Mouse (Mus musculus): ENCODE data around the gene Map3k4. TPM values are rescaled to one million over a fixed set of nuclear protein-coding genes. Genes with fewer than 3 reads are reported as not detected.
A peak's percentile ranks its signal among the peaks of the same experiment; 100 is the strongest.
"Not testable (repeated sequence)": the region's sequence is repeated elsewhere in the genome, so short reads cannot be mapped to it uniquely, and the experiment has no call there.

Map3k4 gene
- polyA plus RNA-seq, 1 experiment from 2014 or later: 39.2 TPM

- WGBS: 68% methylated on average over 6 of the region's 6 CpGs
- H3K9ac ChIP-seq (ENCODE audit: low read length): no peak overlapping the region
- H3K27ac ChIP-seq (replicated peaks in 1 of 2; ENCODE audit: control insufficient read depth in 1 of 2, insufficient read depth in 1 of 2, low read depth in 2 of 2, low read length in 2 of 2): 0 out of 4 replicates have a peak overlapping the region, but pooled peaks of 1 of the 2 experiments have one; percentile 7
- H3K9me3 ChIP-seq (ENCODE audit: control insufficient read depth, low read length): no peaks in the 10 kb centered on the region
- H3K4me1 ChIP-seq (ENCODE audit: control insufficient read depth in 2 of 2, insufficient read depth in 2 of 2, low read length in 2 of 2): peaks cover 4 to 26% of the 10 kb centered on the region in 2 experiments; a peak in 3 of 4 replicates
- H3K36me3 ChIP-seq (ENCODE audit: control insufficient read depth, insufficient read depth, low read length): no peaks in the 10 kb centered on the region
- H3K27me3 ChIP-seq (ENCODE audit: control insufficient read depth, insufficient read depth, low read length): no peaks in the 10 kb centered on the region
- no peak for ATAC-seq (ENCODE audit: insufficient number of reproducible peaks, insufficient read depth, low FRiP score, low read depth)
- H3K4me2 ChIP-seq (ENCODE audit: low read length): no peak overlapping the region
- H3K4me3 ChIP-seq (ENCODE audit: control insufficient read depth in 1 of 2, insufficient read depth in 1 of 2, low read depth in 1 of 2, low read length in 2 of 2): no peak overlapping the region
These were observed 13.9 kb downstream of the Map3k4 start for GRCm38 (mm10) chr17:12304658-12305057.

- 43% methylated on average over 3 of the region's 3 CpGs for WGBS
- no peaks in the 10 kb centered on the region for H3K9me3 ChIP-seq (ENCODE audit: control insufficient read depth, low read length)
- H3K4me1 ChIP-seq (ENCODE audit: control insufficient read depth in 2 of 2, insufficient read depth in 2 of 2, low read length in 2 of 2): peaks cover 16 to 49% of the 10 kb centered on the region in 2 experiments
- no peak overlapping the region for H3K27ac ChIP-seq (replicated peaks in 1 of 2; ENCODE audit: control insufficient read depth in 1 of 2, insufficient read depth in 1 of 2, low read depth in 2 of 2, low read length in 2 of 2)
- H3K36me3 ChIP-seq (ENCODE audit: control insufficient read depth, insufficient read depth, low read length): no peaks in the 10 kb centered on the region
- H3K4me3 ChIP-seq (ENCODE audit: control insufficient read depth in 1 of 2, insufficient read depth in 1 of 2, low read depth in 1 of 2, low read length in 2 of 2): no peak overlapping the region
- no peak overlapping the region for H3K4me2 ChIP-seq (ENCODE audit: low read length)
- no peak overlapping the region for H3K9ac ChIP-seq (ENCODE audit: low read length)
- peak; percentile 50; the same call in 1 of the 2 replicates for ATAC-seq (ENCODE audit: insufficient number of reproducible peaks, insufficient read depth, low FRiP score, low read depth)
- no peaks in the 10 kb centered on the region for H3K27me3 ChIP-seq (ENCODE audit: control insufficient read depth, insufficient read depth, low read length)
These were observed 17.5 kb downstream of the Map3k4 start for GRCm38 (mm10) chr17:12300896-12301706.

- Histone ChIP-seq H3K4me3 (ENCODE audit: control insufficient read depth in 1 of 2, insufficient read depth in 1 of 2, low read depth in 1 of 2, low read length in 2 of 2) (no peak overlapping the region), H3K4me2 (ENCODE audit: low read length) (no peak overlapping the region), H3K27me3 (ENCODE audit: control insufficient read depth, insufficient read depth, low read length) (no peaks in the 10 kb centered on the region), H3K4me1 (ENCODE audit: control insufficient read depth in 2 of 2, insufficient read depth in 2 of 2, low read length in 2 of 2) (peaks cover 13 to 43% of the 10 kb centered on the region in 2 experiments), H3K36me3 (ENCODE audit: control insufficient read depth, insufficient read depth, low read length) (no peaks in the 10 kb centered on the region), H3K9ac (ENCODE audit: low read length) (no peak overlapping the region), H3K9me3 (ENCODE audit: control insufficient read depth, low read length) (no peaks in the 10 kb centered on the region), H3K27ac (replicated peaks in 1 of 2; ENCODE audit: control insufficient read depth in 1 of 2, insufficient read depth in 1 of 2, low read depth in 2 of 2, low read length in 2 of 2) (no peak overlapping the region)
- WGBS: 83% methylated on average over 14 of the region's 14 CpGs
- ATAC-seq (ENCODE audit: insufficient number of reproducible peaks, insufficient read depth, low FRiP score, low read depth): no peak
These were observed 18.4 kb downstream of the Map3k4 start for GRCm38 (mm10) chr17:12300127-12300675.

- peaks cover 13 to 35% of the 10 kb centered on the region in 2 experiments for H3K4me1 ChIP-seq (ENCODE audit: control insufficient read depth in 2 of 2, insufficient read depth in 2 of 2, low read length in 2 of 2)
- H3K4me3 ChIP-seq (ENCODE audit: control insufficient read depth in 1 of 2, insufficient read depth in 1 of 2, low read depth in 1 of 2, low read length in 2 of 2): no peak overlapping the region
- H3K27ac ChIP-seq (replicated peaks in 1 of 2; ENCODE audit: control insufficient read depth in 1 of 2, insufficient read depth in 1 of 2, low read depth in 2 of 2, low read length in 2 of 2): no peak overlapping the region
- no peaks in the 10 kb centered on the region for H3K36me3 ChIP-seq (ENCODE audit: control insufficient read depth, insufficient read depth, low read length)
- ATAC-seq (ENCODE audit: insufficient number of reproducible peaks, insufficient read depth, low FRiP score, low read depth): no peak
- no peaks in the 10 kb centered on the region for H3K9me3 ChIP-seq (ENCODE audit: control insufficient read depth, low read length)
- H3K27me3 ChIP-seq (ENCODE audit: control insufficient read depth, insufficient read depth, low read length): no peaks in the 10 kb centered on the region
- H3K4me2 ChIP-seq (ENCODE audit: low read length): no peak overlapping the region
- WGBS: 82% methylated on average over 7 of the region's 7 CpGs
- no peak overlapping the region for H3K9ac ChIP-seq (ENCODE audit: low read length)
These were observed 19.2 kb downstream of the Map3k4 start for GRCm38 (mm10) chr17:12299371-12299770.

GRCm38 (mm10) chr17:12297978-12298377 is 20.6 kb downstream of the Map3k4 start:
- Histone ChIP-seq H3K4me2 (ENCODE audit: low read length) (peak overlapping the region; percentile 12; the same call in 1 of the 2 replicates), H3K9ac (ENCODE audit: low read length) (peak overlapping the region; percentile 30; the same call in 1 of the 2 replicates), H3K4me1 (ENCODE audit: control insufficient read depth in 2 of 2, insufficient read depth in 2 of 2, low read length in 2 of 2) (peaks cover 17 to 46% of the 10 kb centered on the region in 2 experiments), H3K9me3 (ENCODE audit: control insufficient read depth, low read length) (no peaks in the 10 kb centered on the region), H3K4me3 (ENCODE audit: control insufficient read depth in 1 of 2, insufficient read depth in 1 of 2, low read depth in 1 of 2, low read length in 2 of 2) (no peak overlapping the region), H3K36me3 (ENCODE audit: control insufficient read depth, insufficient read depth, low read length) (no peaks in the 10 kb centered on the region), H3K27me3 (ENCODE audit: control insufficient read depth, insufficient read depth, low read length) (no peaks in the 10 kb centered on the region), H3K27ac (replicated peaks in 1 of 2; ENCODE audit: control insufficient read depth in 1 of 2, insufficient read depth in 1 of 2, low read depth in 2 of 2, low read length in 2 of 2) (peak overlapping the region; percentile 66 to 71)
- no peak for ATAC-seq (ENCODE audit: insufficient number of reproducible peaks, insufficient read depth, low FRiP score, low read depth)
- WGBS: 44% methylated on average over 4 of the region's 4 CpGs

GRCm38 (mm10) chr17:12297292-12297691 is 21.3 kb downstream of the Map3k4 start:
- Histone ChIP-seq H3K27me3 (ENCODE audit: control insufficient read depth, insufficient read depth, low read length) (no peaks in the 10 kb centered on the region), H3K4me1 (ENCODE audit: control insufficient read depth in 2 of 2, insufficient read depth in 2 of 2, low read length in 2 of 2) (peaks cover 19 to 52% of the 10 kb centered on the region in 2 experiments), H3K36me3 (ENCODE audit: control insufficient read depth, insufficient read depth, low read length) (no peaks in the 10 kb centered on the region), H3K9me3 (ENCODE audit: control insufficient read depth, low read length) (no peaks in the 10 kb centered on the region), H3K9ac (ENCODE audit: low read length) (no peak overlapping the region), H3K4me2 (ENCODE audit: low read length) (peak overlapping the region; percentile 12; the same call in 1 of the 2 replicates), H3K27ac (replicated peaks in 1 of 2; ENCODE audit: control insufficient read depth in 1 of 2, insufficient read depth in 1 of 2, low read depth in 2 of 2, low read length in 2 of 2) (peak overlapping the region; percentile 66 to 71), H3K4me3 (ENCODE audit: control insufficient read depth in 1 of 2, insufficient read depth in 1 of 2, low read depth in 1 of 2, low read length in 2 of 2) (no peak overlapping the region)
- ATAC-seq (ENCODE audit: insufficient number of reproducible peaks, insufficient read depth, low FRiP score, low read depth): 0 out of 2 replicates have a peak, but pooled peaks have one; percentile 8
- 15% methylated on average over 7 of the region's 7 CpGs for WGBS

GRCm38 (mm10) chr17:12295926-12296325 is 22.7 kb downstream of the Map3k4 start:
- not testable (repeated sequence) for H3K4me2 ChIP-seq (ENCODE audit: low read length); H3K4me3 ChIP-seq (ENCODE audit: control insufficient read depth in 1 of 2, insufficient read depth in 1 of 2, low read depth in 1 of 2, low read length in 2 of 2); H3K27me3 ChIP-seq (ENCODE audit: control insufficient read depth, insufficient read depth, low read length); H3K27ac ChIP-seq (replicated peaks in 1 of 2; ENCODE audit: control insufficient read depth in 1 of 2, insufficient read depth in 1 of 2, low read depth in 2 of 2, low read length in 2 of 2); ATAC-seq (ENCODE audit: insufficient number of reproducible peaks, insufficient read depth, low FRiP score, low read depth); H3K36me3 ChIP-seq (ENCODE audit: control insufficient read depth, insufficient read depth, low read length); H3K9me3 ChIP-seq (ENCODE audit: control insufficient read depth, low read length); H3K9ac ChIP-seq (ENCODE audit: low read length)
- H3K4me1 ChIP-seq (ENCODE audit: control insufficient read depth in 2 of 2, insufficient read depth in 2 of 2, low read length in 2 of 2): peaks cover 19 to 52% of the 10 kb centered on the region in 2 experiments
- 89% methylated on average over 5 of the region's 5 CpGs for WGBS
